Mouse (Mus musculus): ENCODE results near the gene Lect2. TPM values are rescaled to one million over a fixed set of nuclear protein-coding genes. Genes with fewer than 3 reads are reported as not detected.
A peak's percentile ranks its signal among the peaks of the same experiment; 100 is the strongest.

Lect2 gene
- total RNA-seq, 1 experiment from 2014 or later: not detected

DNA sequence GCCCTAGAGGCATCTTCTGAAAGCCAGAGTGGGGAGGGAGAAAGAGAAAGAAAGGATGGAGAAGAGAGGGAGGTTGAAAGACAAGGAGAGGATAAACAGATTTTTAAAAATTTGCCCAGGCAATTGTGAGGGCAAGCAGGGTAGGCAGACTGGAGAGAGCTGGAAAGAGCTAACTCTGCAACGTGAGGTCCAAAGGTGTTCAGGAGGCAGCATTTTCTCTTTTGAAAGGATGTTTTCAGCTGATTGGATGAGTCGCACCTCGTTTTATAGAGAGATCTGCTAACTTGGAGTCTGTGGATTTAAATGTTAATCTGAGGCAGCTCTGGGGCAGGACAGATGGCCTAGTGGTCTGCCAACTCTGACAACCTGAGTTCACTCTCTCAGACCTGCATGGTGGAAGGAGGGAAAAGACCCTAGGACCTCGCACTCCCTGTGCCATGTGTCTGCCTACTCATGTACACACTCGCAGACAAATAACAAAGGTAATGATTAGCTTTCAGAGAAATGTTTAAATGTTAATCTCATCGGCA, 11.6 kb upstream of the Lect2 start:
- no peak for ATAC-seq (replicated peaks; ENCODE audit: low read depth, poor library complexity, severe bottlenecking)

DNA sequence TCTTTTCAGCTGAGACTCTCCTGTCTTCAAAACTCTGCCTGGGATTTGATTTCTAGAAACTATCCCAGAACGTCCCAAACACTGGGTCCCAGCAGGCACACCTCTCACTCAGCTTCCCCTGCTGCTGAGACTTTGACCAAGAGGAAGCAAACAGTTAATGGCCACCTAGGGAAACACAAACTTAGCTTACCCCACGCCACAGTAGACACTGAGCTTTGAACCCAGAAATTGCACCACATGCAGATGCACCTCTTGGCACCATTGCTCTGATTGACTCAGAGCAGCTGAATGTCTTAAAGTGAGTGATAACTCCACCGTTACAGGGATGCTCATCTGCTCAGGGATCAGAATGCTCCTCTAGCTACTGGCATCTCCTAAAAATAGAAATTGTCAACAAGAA, 10.5 kb upstream of the Lect2 start:
- ATAC-seq (replicated peaks; ENCODE audit: low read depth, poor library complexity, severe bottlenecking): no peak

DNA sequence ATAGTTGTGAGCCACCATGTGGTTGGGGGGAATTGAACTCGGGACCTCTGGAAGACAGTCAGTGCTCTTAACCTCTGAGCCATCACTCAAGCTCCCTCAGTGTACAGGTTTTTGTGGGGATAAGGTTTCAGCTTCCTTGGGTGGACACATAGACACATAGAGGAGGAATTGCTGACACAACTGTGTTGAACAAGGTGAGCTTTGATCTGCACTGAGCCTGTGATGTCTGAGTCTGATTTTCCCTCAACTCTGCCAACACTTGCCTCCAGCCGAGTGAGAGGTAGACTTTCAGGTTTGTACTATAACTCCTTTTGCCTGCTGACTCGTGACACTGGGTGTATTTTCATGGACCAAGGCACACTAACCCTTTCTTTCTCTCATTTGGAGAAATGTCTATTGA, 8.4 kb upstream of the Lect2 start:
- ATAC-seq (replicated peaks; ENCODE audit: low read depth, poor library complexity, severe bottlenecking): no peak

DNA sequence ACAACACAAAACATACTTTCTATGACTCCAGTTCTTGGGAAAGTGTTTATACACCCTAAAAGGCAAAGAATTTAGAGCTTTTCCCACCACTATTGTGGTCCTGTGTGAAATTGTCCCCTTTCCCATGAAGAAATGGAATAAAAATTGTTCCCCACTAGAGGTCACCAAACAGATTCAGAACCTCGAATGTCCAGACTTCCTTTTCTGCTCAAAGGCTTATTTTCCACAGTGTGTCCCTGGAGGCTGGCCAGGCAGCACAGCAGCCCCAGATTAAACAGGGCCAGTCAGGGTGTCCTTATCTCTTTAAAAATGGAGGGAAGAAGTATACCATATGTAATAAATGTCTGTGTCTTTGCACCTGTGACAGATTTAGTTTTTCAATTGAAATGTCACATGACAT, 7.7 kb upstream of the Lect2 start:
- peak; percentile 42; the same call in 1 of the 2 replicates for ATAC-seq (replicated peaks; ENCODE audit: low read depth, poor library complexity, severe bottlenecking)

DNA sequence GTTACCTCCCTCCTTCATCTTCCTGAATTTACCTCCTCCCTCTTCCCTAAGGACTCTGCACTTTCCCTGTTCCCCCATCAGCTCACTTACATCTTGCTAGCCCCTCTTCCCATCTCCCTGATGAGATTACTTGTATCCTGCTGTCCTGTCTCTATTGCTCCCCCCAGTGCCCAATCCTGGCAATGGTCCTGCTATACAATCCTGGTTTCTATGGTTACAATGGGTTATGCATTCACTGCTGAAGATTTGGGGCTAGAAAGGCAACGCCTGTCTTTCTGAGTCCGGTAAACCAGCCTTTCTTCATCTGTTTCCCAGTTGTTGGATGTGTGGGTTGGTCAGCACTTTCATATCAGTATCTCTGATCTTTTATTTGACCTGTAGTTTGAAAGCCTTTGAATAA, 6.1 kb upstream of the Lect2 start:
- ATAC-seq (replicated peaks; ENCODE audit: low read depth, poor library complexity, severe bottlenecking): peak; percentile 77

DNA sequence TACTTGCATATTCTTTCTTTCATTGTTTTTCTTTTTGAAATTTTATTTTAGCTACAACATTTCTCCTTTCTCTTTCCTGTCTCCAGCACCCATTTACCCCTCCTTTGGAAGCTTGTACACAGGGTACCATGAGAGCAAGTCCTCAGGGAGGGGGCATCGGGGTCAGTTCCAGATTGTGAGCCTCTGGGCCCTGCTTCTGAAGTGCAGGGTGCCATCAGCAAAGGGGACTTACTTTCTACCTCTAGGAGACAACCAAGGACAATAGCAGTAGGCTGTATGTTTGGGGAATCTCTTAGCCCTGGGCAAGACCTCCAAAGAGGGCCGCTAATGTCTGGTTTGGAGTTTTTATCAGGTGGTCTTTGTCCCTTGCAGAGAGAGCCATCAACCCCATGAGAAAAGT, 5.6 kb upstream of the Lect2 start:
- no peak for ATAC-seq (replicated peaks; ENCODE audit: low read depth, poor library complexity, severe bottlenecking)

DNA sequence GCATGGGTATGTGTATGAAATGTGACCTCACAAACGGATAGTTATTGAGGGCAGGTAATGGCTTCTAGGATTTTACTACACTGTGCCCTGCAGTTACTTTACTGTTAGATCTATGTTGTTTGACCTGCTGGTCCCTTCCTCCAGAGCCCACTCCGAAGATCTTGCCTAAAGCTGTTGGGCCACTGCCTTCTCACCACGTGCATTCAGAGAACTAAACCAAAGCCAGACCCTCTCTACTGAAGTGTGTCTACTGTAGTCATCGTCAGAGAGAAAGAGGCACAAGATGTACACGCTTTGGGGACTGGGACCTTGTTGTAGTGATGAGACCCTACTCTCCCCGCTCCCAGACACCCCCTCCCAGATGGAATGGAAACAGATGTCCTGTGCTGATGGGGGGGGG, 3.4 kb upstream of the Lect2 start:
- no peak for ATAC-seq (replicated peaks; ENCODE audit: low read depth, poor library complexity, severe bottlenecking)

DNA sequence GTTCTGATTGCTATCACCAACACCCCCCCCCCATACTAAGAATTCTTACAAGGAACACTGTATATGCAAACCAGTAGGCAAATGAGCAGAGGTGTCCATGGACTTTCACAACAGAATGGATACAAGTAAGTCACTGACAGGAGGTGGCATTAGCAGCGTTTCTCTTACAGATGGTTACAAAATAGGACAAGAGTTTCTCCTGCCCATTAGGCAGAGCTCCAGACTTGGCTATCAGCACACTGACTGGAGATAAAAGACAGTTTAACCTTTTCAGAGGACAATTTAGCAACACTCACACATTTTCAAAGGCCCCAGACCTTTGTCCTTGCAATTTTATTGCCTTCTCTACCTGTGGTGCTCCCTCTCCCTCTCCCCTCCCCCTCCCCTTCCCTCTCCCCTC, 2.3 kb upstream of the Lect2 start:
- no peak for ATAC-seq (replicated peaks; ENCODE audit: low read depth, poor library complexity, severe bottlenecking)

DNA sequence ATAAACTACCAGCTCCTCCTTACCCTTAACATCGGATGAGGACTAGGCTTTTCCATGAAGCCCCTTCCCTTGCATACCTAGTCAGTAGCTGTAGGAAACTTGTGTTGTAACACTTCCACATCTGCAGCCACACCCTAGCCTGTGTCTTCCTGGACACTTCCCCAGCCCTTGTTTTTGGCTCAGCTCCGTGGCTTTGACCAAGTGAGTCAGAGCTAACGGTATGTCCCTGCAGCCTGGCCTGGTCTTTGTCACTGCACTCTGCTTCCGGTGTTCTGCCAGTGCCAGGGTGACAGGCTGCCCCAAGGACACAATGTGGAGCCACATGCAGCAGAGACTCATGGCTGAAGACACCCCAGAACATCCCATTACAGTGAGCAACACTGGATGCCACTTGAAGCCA, 1.1 kb upstream of the Lect2 start:
- ATAC-seq (replicated peaks; ENCODE audit: low read depth, poor library complexity, severe bottlenecking): peak; percentile 79

DNA sequence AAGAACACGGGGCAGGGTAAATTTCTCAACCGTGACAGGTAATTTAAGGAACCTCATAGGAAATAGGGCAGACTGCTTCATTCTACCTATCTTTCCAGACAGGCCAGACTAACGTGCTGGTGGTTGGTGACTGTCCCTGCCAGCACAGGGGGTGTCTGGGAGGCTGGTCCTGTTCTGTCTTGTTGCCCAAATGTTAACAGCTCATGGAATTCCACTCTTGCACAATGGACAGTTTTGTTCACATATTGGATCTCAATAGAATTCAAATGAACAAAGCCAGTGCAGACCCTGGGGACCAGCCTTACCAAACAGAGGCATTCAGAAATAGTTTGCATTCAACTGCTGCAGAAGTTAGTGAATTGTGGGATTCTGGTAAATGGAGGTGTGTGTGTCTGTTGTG, 3.3 kb downstream of the Lect2 start:
- no peak for ATAC-seq (replicated peaks; ENCODE audit: low read depth, poor library complexity, severe bottlenecking)

DNA sequence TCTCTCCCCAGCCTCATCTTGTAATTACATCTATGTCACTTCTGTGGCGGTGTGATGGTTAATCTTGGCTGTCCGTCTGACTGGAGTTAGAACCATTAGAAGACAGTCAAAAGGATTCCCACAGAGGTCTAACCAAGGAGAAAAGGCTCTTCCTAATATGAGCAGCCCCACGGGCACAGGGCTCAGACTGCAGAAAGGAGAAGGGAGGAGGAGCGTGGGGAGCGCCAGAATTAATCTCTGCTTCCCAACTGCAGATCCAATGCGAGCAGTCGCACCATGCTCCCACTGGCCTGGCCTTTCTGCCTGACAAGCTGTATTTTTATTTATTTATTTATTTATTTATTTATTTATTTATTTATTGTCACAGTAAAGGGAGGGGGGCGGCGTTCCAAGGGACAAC, 4.5 kb downstream of the Lect2 start:
- no peak for ATAC-seq (replicated peaks; ENCODE audit: low read depth, poor library complexity, severe bottlenecking)

DNA sequence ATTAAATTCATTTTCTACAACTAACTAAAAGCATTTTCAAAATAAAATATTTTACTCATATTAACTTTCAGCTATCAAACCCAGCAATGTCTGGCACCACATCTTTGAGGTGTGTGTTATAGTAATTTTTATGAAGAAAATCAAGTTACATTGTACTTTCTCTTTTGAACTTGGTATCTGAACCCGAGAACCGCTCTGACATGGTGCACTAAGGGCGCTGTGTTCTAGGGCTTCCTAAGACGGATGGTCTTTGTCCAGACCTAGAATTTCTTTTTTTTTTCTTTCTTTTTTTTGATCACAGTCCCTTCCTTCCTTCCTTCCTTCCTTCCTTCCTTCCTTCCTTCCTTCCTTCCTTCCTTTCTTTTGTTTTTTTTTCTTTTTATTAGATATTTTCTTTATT, 8.5 kb downstream of the Lect2 start:
- no peak for ATAC-seq (replicated peaks; ENCODE audit: low read depth, poor library complexity, severe bottlenecking)

DNA sequence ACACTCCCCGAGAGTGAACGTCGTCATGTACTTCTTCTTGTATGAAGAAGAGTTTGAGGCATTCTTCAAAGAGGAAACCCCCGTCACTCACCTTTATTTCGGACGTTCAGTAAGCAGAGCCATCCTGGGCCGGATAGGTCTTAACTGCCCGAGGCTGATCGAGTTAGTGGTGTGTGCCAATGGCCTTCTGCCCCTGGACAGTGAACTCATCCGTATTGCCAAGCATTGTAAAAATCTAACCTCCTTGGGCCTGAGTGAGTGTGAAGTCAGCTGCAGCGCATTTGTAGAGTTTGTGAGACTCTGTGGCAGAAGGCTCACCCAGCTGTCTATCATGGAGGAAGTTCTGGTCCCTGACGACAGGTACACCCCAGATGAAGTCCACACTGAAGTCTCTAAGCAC, 11.3 kb downstream of the Lect2 start:
- ATAC-seq (replicated peaks; ENCODE audit: low read depth, poor library complexity, severe bottlenecking): no peak

DNA sequence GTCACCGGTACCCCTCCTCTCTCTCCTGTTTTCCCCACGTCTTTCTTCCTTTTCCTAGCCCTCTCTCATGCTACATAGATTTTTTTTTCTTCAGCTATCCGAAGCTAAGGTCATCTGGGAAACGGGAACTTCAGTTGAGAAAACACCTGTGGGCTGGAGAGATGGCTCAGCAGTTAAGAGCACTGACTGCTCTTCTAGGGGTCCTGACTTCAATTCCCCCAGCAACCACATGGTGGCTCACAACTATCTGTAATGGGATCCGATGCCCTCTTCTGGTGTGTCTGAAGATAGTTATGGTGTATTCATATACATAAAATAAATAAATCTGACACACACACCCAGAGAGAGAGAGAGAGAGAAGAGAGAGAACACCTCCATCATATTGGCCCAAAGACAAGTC, 12.7 kb downstream of the Lect2 start:
- no peak for ATAC-seq (replicated peaks; ENCODE audit: low read depth, poor library complexity, severe bottlenecking)

DNA sequence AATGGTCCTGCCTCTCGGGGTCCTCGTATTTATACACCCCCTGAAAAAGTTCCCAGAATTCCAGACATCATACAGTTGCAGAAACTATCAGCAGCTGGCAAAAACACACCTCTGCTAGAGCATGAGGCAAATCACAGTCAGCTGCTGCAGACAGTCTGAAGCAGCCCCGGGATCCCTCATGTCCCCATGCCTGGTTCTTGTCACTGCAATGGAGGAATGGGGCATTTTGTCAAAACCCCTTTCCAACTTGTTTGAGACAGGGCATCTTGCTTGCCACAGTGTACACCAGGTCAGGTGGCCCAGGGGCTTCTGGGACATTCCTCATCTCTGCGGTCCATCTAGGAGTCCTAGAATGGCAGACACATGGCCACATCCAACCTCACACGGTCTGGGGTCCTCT, 13.4 kb downstream of the Lect2 start:
- no peak for ATAC-seq (replicated peaks; ENCODE audit: low read depth, poor library complexity, severe bottlenecking)

DNA sequence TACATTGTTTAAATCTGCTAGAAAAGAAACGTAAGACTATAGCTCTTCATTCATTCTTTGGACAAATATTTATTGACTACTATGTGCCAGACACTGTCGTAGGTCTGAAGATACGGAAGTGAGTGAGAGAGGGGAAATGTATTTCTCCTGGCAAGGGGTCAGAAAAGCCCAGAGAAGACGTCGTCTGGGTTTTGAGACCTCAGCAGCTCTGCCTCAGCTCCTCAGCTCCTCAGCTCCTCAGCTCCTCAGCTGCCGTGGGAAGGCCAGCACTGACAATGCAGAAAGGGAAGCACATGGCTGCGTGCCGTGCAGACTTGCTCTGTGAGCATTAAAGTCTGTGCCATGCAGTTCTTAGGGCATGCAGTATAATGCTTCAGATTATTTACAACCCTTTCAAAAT, 18.6 kb downstream of the Lect2 start:
- ATAC-seq (replicated peaks; ENCODE audit: low read depth, poor library complexity, severe bottlenecking): peak; percentile 39

DNA sequence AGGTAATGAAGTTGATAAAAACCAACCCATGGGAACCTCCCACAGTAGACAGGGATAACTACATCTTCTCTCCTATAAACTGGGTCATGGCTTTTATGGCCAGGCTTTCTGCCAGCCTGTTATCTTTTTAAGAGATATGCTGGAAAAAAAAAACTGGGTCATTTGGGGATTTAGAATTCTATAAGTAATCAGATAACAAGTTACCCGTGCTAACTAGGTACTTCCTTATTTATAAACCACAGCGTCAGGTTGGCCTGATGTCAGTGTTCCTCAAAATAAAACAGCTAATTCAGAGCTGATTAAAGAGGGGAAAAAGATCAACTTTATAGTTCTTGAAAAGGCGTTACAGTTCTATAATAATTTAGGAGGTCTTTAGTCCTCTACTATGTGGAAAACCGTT, 19.3 kb downstream of the Lect2 start:
- peak; percentile 82 for ATAC-seq (replicated peaks; ENCODE audit: low read depth, poor library complexity, severe bottlenecking)

DNA sequence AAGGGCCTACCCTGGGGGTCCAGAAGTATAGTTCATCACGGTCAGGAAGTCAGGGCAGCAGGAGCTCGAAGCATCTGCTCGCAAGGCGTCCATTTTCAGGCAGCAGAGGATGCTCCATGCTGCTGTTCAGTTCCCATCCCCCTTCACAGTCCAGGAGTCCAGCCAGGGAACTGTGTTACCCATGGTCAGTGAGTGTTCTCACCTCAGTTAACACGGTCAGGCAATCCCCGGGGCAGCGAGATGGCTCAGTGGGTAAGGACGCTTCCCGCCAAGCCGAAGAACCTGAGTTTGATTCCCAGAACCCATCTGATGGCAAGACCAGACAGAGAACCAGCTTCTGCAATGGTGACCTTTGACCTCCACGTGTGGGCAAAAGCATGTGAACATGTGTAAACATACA, 20.0 kb downstream of the Lect2 start:
- ATAC-seq (replicated peaks; ENCODE audit: low read depth, poor library complexity, severe bottlenecking): no peak

DNA sequence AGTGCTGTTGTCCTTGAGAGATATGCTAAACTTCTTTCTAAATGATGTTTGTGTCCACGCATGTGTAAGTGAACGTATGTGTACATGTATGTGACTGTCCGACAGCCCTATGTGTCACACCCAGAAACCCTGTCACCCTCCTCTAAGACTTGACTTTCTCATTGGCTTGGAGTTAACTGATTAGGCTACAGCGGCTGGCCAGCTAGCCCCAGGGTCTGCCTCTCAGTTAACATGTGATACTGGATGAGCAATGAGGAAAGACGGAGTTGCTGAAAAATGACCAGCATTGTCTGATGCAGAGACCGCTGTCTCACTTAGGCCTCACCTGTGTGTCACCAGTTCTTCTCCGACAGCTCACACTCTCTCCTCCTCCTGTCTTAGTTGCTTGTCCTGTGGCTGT, 20.5 kb downstream of the Lect2 start:
- ATAC-seq (replicated peaks; ENCODE audit: low read depth, poor library complexity, severe bottlenecking): no peak

DNA sequence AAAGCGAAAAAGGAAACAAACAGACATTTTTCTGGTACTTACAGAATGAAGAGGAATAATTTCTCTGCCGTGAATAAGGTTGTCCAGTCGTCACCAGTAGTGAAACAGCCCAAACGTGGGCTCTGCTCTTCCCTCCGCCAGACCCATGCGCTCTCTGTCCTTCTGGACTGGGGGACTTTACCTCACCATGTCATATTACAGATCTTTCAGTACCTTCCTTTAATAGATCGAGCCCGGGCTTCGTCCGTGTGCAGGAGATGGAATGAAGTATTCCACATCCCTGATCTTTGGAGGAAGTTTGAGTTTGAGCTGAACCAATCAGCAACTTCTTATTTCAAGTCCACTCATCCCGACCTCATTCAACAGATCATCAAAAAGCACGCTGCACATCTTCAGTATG, 21.4 kb downstream of the Lect2 start:
- ATAC-seq (replicated peaks; ENCODE audit: low read depth, poor library complexity, severe bottlenecking): no peak

DNA sequence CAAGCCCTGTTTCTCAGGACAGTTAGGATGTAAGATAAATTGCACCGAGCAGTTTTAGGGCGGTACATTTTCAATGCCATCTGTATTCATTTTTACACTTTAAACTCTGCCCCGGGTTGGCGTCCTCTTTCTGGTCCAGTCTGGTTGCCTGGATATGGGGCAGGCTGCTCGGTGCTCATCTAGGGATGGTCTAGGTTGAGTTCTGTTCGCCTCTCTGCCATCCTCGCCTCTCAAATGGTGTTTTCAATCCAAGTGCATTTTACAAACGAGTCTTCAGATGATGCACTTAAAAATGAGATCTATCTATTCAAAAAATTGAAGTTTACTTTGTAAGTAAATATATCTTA, 25.5 kb downstream of the Lect2 start:
- no peak for ATAC-seq (replicated peaks; ENCODE audit: low read depth, poor library complexity, severe bottlenecking)

DNA sequence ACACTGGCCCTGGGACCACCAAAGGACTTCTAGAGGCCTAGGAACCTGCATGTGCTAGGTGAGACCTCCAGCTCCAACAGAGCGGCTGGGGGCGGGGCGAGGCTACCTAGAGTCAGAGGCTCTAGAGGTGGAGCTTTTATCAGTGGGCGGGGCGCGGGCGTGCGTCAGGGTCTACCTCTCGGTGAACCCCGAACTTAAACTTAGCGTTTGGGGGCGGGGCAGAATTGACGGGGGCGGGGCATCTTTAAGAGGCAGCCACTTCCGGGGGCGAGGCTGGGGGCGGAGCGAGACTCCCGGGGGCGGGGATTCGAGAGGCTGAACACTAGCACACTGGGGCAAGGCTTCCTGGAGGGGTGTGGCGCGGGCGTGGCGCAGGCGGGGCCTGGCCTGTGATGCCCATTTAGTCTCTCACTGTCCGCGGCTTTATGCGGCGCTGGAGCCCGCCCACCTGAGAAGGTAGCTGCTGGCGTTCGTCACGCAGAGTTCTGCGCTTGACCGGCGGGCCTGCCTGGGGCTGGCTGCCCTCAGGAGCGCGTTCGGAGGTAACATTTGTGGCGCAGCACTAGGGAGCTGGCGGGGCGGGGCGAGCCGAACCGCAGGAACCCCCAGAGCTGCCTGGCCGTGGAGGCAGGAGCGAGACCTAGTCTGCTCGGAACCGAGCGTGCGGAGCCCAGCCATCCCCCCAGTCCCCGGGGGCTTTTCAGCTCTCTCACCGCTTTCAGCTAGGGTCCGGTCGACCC, 26.1 kb downstream of the Lect2 start, which contains the start of gene Fbxl21:
Fbxl21 (plus strand) TSS at position 392 of the 740 bp plus-strand sequence.
- peak; percentile 97 for ATAC-seq (replicated peaks; ENCODE audit: low read depth, poor library complexity, severe bottlenecking)
